Mouse (Mus musculus) ovary, postnatal 14 days (tissue): ENCODE results near the gene Morn3.

Source experiments
- DNase-seq: peaks from one replicate; pipeline ENCODE4 v3.0.0; 2022; ENCODE audit warnings: low spot score

The Morn3 gene

DNA sequence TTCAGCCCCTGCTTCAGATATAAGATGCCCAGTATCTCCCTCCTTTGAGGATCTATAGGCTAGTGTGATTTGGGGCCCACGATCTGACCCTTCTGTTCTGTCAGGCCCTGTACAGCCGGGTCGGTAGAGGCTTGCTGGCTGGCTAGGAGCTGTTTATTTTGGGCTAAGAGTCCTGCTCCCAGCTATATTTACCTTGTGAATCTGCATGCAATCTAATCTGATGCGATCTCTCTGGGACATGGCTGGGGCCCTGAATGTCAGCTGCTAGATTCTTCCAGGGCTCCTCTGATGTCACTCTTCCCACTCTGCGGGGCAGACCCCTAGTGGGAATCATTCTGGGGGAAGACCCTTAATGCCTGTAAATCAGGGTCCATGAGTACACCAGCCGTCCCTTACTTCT is 22.5 kb downstream of the Morn3 start:
- no peak for DNase-seq

DNA sequence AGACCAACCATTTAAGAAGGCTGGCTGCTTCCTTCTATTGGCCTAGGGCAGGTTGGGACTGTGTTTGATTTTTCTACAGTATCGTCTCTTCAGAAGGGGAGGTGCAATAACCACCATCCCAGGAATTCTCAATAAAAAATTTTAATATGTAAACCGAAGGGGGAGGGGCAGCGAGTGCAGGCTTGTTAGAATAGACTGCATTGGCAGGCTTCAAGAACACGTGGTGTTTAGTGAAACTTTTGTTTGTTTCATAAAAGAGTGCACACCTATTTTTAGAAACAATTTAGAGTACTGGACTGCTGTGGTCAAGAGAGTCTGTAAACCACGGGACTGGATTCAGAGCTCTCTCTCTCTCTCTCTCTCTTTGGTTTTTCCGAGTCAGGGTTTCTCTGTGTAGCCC is 23.8 kb downstream of the Morn3 start:
- no peak for DNase-seq

DNA sequence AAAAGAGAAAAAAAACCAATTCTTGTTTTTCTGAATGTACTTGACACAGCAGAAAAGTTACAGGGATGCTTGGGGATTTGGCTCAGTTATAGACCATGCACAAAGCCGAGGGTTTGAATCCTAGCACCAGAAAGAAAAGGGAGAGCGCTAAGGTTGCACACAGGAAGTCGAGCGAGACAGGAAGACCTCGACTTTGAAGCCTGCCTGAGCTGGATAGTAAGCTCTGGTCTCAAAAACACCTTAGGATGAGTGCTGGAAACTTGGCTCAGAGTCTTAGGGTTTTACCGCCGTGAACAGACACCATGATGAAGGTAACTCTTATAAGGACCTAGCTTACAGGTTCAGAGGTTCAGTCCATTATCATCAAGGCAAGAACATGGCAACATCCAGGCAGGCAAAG is 25.4 kb downstream of the Morn3 start:
- no peak for DNase-seq

DNA sequence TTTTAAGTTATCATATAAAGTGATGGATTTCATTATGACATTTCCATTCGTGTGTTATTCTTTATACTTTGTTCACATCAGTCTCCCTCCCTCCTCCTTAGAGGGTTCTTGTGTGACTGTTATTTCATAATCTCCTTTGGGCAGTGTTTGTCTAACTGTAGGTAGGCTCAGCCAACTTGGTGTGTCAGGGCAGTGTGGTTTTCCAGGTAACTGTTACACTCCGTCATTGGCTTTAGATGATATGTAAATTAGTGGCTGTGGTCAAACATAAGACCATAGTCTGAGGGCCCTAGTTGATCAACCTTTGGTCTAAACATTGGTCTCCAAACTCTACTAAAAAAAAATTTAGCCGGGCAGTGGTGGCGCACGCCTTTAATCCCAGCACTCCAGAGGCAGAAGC is 26.4 kb downstream of the Morn3 start:
- no peak for DNase-seq

DNA sequence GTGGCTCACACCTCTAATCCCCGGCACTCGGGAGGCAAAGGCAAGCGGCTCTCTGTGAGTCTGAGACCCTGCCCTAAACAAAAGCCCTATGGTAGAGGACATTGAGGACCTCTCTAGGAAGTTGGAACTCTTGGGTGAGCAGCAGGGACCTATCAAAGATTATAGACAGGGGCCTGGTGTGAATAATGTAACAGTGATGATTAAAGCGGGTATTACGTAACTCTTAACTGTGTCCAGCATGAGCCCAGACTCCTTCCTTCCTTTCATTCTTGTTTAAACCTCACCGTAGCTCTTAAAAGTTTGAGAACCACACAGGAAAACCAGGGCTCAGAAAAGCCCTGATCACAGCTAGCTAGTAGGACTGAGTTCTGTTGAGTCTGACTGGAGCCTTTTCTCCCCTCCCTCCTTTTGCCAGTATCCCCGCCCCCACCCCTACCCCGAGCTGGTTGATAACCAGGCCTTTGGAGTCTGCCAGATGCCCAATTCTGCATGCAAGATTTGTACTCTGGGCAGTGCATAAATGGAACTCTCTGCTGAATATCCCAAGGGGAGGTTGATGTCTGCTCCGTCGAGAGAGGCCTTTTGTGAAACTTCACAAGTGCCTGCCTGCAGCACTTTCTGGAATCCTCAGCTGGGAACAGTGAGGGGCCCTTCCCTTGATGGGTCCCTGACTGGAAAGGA is 27.3 kb downstream of the Morn3 start:
- no peak for DNase-seq

DNA sequence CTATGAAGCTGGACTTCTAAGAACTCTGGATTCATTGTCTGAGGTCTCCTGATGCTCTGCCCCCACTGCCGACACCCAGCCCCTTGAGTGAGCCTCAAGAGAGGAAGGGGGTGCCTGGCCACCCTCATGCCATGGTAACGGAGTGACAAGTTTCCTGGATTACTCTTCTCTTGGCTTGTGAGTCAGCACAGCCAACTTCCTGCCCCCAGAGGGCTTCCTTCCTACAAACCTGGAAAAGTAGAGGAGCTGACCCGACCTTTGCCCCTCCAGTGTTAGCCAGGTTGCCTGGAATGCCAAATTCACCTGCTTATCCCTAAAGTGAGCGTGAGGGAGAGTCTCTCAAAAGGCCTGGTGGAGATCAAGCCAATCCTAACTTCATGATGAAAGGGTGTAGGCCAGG is 29.3 kb downstream of the Morn3 start:
- no peak for DNase-seq

DNA sequence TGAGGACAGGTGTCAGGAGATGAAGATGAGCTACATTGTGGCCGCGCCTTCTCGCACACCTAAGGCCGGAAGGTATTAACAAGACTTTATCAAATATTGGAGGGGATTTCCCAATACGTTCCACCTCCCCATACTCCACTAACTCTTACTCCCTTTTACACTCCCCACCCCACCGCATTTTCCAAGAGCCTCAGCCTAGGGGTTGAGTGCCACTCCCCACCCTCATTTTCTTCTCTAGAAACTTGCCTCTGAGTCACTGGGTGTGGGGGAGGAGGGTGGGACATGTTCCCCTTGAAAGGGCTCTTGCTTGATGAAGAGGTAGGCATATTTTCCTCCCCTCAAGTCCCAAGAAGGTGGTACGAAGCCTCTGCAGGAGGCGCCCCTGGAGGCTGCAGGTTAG is 30.9 kb downstream of the Morn3 start:
- DNase-seq, result no peak

DNA sequence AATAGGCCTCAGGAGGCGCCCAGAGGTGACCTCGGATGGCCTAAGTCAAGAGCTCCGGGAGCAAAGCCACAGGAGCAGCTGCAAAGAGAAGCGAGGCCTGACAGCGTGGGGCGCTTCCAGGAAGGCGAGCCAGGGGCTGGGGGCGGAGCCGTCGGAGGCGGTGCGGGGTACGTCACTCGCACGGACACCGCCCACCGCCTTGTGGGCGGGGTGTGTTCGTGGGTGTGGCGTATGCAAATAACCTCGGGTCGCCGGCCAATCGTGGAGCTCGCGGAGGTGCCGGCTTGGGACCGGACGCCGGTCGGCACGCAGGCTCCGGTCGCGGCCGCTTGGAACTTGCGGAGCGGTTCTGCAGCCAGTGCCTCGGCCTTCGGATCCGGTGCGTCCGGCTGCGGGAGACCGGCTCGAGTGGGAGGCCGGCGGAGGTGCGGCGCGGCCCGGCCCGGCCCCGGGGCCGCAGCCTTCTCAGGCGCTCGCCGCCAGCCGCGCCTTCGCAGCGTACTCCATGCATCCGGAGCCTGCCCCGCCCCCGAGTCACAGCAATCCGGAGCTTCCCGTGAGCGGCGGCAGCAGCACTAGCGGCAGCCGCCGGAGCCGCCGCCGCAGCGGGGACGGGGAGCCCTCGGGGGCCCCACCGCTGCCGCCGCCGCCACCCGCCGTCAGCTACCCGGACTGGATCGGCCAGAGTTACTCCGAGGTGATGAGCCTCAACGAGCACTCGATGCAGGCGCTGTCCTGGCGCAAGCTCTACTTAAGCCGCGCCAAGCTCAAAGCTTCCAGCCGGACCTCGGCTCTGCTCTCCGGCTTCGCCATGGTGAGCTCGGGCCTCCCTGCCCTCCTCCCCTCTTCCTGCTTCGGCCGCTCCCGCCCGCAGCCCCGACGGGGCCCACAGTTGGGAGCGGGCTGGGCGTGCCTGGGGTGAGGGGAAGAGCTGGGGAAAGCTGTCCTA is 31.8 kb downstream of the Morn3 start, which contains the start of gene Orai1:
TSS of gene Orai1 (plus strand) at position 322 of the 949 bp plus-strand sequence.
- DNase-seq, result peak; percentile 97

DNA sequence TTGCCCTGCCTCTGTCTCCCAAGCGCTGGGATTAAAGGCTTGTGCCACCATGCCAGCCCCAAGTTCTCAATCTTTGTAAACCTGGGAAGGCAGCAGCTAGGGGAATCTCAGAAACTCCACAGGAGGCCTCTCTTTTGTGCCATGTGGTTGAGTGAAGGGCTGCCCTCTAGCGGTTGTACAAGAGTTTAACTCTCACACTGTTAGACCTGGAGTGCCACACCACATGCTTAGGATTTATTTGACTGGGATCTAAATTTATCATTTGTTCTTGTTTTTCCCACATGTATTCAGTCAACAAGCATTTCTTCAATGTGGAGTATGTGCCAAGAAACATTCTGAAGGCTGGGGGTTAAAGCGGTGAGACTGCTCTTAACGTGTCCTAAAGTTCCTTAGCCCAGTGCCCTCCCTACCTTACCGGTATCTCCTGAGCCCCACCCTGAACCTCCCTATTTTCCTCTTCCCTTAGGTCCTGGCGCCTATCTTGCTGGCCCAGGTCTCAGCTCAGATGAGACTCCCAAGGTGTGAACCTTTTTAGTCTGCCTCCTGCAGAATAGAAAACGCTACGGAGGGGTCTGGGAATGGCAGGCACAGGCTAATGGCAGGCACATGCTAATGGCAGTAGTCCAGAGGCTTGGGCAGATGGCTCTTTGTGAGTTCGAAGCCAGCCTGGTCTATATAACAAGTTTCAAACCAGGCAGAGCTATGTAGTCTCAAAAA is 33.1 kb downstream of the Morn3 start:
- DNase-seq, result no peak

DNA sequence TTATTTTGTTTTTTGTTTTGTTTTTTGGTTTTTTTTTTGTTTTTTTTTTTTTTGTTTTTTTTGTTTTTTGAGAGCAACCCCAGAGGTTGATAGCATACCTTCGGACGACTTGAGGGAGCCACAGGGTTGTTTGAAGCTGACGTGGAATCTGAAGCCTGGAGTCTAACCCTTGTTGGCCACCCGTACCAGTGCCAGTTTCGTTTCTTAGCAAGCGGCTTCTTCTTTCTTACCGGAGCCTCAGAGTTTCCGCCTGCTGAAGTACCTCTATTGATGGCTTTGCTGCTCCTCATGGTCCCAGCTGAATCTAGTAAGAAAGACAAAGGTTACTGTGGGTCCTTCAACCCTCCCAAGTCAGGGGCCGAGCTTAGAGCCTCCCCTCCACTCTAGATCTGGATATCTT is 35.1 kb downstream of the Morn3 start:
- DNase-seq, result no peak

DNA sequence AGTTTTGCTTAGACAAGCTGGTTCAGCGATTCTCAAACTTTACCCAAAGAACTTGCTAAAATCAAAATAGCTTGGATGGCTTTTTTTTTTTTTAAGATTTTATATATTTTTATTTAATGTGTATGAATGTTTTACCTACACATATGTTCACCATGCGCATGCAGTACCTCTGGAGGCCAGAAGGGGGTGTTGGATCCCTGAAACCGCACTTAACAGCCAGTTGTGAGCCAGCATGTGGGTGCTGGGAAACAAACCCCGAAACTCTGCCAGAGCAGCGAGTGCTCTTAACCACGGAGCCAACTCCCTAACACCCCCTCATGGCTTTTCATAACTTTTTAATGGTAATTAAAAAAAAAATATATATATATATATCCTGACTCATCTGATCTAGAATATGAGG is 36.0 kb downstream of the Morn3 start:
- no peak for DNase-seq

DNA sequence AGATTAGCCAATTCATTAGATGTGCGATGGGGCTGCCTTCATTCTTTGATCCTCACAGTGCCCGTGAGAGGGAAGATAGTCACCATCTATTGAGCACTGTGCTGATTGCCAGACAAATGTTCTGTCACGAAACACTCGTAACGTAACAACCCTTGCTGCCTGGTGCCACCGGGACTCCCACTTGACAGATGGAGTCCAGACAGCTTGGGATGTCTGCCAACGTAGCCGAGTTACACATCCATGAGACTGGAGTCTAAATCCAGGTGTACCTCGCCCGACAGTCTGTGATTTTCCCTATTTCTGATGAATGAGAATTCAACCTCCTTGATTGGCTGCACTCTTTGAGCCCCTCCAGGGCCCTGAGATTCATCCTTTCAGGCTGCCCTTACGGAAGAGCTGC is 36.9 kb downstream of the Morn3 start:
- no peak for DNase-seq

DNA sequence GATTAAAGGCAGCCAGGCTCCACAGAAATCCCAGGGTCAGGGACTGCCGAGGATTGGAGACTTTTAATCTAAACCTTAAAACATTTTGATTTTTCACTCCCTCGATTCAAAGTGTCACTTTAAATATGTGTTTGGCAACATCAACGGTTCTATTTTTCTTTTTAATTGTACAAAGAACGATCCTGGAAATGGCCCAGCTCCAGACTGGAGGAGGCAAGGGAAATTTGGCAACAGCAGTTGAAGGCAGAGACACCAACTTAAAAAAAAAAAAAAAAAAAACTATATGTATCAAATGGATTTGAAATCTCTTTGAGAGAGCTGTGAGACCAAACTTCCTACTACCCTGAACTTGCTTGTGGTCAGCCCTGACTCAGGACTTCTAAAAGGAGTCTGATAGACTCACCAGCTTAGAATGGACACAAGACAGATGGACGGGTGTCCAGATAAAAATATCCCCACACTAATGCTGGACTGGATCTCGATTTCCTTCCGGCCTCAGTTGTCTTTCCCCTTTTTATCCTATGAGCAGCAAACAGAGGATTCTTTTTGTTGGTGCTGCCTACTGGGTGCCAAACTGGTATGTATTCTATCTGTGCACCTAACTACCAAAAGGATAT is 37.8 kb downstream of the Morn3 start:
- DNase-seq, result no peak

DNA sequence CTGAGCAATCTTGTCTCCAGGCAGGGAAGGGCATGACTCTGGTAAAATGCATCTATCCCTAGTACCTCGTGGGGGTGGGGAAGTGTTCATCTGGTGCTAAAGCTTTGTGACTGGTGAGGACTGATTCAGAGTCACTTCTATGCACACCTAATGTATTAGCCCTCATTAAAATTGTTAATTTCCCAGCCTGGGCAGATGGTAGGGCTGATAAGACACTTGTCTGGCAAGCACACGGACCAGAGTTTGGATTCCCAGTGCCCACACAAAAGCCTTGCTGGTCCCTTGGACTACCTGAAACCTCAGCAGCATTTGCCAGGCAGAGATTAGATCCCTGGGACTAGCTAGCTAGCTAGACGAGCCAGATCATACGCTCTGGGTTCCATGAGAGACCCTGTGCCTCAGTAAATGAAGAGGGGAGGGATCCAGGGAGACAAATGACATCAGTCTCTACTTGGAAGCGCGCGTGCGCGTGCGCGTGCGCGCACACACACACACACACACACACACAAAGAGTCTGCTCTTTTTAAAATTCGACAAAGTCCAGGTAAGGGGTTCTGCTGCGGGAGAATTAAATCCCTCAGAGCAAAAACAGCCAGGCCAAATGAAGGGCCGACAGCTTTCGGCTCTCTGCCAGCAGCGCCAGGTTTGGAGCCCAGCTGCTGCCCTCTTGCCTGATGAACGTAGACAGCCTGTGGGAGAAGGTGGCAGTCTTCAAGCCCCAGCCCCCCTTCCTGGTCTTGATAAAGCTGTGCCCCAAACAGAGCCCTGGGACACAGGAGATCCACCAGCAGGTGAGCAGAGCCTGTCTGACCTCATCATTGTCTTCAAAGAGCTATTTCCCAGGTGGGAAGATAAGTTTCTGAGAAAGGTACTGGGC is 40.9 kb downstream of the Morn3 start:
- DNase-seq, result no peak

DNA sequence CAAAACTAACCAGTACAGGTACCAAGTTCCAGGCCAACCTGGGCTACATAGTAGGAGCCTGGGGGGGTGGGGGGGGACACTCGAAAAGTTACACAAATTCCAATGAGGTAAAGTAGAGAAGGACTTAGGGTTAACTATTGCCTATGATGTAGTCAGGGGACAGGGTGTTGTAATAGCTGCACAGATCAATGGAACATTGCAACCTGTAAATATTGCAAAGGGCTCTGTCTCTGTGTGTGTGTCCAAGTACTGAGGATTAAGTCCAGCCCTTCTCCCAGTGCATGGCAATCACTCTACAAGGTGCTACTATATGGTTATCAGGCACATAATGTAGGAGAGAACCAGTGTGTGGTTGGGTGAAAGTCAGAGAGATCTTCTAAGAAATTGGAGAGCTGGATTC is 45.9 kb downstream of the Morn3 start:
- no peak for DNase-seq

DNA sequence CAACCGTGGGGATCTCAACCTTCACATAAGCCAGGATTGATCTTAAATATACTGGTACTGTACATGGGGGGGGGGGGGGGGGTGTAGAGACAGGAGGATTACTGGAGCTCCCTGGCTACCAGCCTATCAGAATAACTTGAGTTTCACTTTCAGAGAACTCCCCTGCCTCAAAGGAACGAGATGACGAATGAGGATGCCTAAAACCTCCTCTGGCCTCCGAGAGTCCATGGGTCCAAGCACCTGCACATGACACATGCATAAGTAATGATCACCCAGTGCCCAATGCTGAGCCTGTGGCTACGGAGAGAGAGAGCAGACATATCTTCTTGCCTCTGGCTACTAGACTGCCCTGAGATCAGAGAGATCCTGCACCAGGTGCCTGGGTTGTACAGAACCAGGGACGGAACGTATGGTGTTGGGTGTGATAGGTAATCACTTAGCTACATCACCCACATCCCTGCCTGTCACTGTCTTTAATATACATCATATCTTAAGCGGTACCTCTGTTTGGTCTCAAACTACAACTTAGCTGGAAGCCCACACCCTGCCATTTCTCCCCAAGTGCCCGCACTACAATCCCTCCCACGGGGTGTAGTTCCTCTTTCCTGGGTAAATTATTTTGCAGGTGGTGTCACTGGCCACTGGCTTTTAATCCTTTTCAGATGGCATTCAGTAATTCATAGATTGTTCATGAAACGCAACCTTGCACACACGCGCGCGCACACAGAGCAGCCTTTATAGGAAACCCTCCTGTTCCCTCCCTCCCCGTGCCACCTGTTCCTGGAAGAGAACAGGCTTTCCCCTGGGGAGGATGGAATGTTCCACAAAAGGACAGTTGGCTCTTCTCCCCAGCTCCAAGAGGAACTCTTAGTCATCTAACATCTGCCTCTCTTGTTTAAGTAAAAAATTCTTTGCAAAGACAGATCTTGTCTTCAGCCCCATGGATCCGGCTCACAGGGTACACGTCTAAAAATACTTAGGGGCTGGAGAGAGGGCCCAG is 49.3 kb downstream of the Morn3 start:
- DNase-seq, result no peak

DNA sequence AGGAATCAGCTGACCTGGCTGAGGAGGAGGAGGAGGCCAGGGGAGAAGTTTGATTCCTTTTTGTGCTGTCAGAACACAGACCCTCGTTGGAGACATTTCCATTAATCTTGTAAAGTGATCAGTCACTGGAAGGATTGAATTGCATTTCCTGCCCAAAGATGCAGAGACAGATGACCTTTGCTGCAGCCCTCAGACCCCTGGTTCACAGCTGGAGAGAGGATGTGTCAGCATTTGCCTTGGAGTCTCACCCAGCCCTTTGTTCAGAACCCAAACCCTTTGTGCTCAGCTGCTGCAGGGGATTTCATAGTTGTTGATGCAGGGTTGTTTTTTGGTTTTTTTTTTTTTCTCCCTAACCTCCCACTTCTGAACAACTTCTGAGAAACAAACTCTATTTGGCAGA is 51.9 kb downstream of the Morn3 start:
- no peak for DNase-seq

DNA sequence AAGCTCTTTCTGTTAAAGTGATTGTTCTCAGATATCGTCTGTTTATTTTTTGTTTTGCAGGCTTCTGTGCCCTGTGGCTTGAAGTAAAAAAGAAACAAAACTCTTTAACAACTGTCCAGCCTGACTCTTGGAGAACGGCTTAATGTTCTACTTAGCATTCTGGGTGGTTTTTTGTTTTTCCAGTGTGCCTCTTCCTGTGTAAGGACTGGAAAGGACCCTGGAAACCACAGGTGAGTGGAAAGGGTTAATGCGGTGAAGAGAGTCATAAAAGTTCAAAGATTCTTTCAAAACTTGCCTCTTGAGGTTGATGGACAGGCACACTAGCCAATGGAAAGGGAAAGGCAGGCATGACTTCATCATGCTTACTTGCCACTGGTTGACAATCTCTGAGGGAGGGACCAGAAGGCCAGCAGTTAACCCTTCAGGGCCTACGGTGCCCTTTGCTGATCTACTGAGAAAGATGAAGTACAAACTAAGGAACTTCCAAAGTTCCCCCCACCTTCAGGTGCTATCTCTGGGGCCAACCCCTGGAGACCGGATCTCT is 52.4 kb downstream of the Morn3 start:
- peak; percentile 93 for DNase-seq

DNA sequence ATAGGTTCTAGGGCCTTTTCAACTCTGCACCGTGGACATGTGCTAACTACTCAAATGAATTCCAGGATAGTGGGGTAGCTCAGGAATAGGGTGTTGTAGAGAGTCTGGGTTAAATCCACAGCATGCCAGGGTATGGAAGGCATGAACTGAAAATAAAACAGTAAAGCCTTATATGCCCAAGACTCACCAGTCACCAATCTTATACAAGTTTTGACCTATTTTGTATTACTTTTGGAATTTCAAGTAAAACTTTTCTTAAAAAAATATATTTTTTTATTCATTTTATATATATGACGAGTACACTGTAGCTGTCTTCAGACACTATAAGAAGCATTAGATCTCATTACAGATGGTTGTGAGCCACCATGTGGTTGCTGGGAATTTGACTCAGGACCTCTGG is 53.0 kb downstream of the Morn3 start:
- DNase-seq, result no peak
